Mouse (Mus musculus): ENCODE measurements around the gene Numa1.

DNA sequence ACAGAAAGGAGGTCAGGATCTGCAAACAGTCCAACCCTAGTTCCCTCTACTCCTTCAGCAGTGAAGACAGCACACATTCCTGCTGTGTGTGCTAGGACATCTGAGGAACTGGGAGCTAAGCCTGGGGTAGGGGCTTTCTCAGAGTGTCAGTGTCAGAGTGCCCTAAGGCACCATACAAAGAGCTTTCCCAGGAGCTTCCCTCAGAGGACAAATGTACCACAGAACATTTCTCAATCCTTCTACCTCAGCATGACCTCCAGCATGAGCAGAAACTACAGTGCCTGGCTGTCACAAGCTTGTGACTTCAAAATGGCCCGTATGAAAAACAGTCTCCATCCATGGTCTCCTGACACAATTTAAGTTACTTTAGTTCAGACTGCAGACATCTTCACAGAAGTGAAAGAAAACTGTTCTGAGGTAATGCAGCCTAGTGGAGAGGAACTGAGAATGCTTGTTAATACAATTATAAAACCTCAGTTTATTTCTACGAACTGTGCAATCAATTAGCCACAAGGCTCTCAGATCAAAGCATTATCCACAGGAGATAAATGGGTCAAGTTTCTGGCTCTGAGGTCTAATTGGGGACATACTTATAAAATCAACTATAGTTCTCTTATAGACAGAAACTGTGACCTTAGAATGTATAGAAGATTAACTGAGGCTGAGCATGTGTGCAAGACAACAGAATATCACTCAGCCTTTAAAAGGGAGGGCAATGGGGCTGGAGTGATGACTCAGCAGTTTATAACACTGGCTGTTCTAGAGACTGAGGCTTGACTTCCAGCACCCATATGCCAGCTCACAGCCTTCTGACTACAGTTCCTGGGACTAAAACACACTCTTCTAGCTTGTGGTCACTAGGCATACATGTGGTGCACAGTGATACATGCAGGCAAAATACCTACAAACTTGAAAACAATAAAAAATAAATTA is 91.5 kb downstream of the Numa1 start:
- no peak for TF ChIP-seq CTCF (conservative IDR thresholded peaks at IDR 0.05; ENCODE audit: insufficient read depth, insufficient read length, low read depth, low read length)
- no peak for TF ChIP-seq POLR2A (IDR thresholded peaks at IDR 0.05; ENCODE audit: low read depth, low read length)
